Mouse (Mus musculus): Measurements from ENCODE around the gene Rpl34.

GRCm38 (mm10) chr3:130694041-130694593, 36.1 kb downstream of the Rpl34 start:
- TF ChIP-seq FLI1 (IDR thresholded peaks at IDR 0.05; ENCODE audit: low read length) (no peak), GATA1 (IDR thresholded peaks at IDR 0.05; ENCODE audit: borderline replicate concordance, low read length) (no peak)

Measured in megakaryocyte, embryonic 14.5 days (primary cell).